Mouse (Mus musculus): ENCODE measurements around the gene Lmna.

Lmna gene

DNA sequence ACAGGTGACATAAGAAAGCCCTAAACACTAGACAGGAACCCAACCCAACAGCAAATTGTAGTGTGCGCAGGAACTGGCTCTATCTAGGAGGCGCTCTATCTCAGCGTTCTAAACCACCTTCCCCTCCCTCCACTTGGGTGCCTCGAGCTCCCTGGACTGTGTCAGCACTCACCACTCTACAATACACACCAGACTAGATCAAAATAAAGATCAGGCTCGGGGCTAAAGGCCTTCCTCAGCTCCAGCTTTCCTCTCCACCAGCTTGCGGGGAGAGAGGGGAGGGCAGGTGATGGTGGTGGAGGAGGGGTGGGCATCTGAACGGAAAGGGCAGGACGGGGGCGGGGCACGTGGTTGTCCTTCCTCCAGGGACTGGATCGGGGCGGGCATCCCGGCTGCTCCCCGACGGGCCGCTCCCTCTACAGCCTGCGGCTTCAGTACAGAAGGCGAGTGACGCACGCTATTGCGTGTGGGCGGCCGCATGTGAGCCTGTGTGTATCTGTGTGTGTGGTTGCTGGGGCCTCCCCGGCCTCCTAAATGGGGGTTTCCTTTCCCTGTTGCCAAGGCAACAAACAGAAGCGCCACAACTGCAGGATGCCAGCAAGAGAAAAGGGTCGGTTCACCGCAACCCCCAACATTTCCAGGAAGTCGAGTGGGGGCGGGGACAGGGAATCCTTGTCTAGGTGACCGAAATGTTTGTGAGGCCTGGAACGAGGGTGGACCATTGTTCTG, at the start of gene Lmna:
TSS of gene Lmna (minus strand) at position 265 of the 729 bp plus-strand sequence.
- peak; percentile 95 for DNase-seq (ENCODE audit: low read depth)

DNA sequence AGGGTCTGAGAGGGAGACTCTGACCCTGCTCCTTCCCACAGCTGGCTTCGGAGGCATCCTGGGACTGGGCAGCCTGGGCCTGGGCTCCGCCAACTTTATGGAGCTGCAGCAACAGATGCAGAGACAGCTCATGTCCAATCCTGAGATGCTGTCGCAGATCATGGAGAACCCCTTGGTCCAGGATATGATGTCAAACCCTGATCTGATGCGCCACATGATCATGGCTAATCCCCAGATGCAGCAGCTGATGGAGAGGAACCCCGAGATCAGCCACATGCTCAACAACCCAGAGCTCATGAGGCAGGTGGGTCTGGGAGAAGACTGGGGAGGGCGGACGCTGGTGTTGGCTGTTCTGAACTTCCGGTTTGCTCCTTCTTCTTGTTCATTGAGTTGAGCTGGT, 46.9 kb upstream of the Lmna start:
- no peak for DNase-seq (ENCODE audit: low read depth)

DNA sequence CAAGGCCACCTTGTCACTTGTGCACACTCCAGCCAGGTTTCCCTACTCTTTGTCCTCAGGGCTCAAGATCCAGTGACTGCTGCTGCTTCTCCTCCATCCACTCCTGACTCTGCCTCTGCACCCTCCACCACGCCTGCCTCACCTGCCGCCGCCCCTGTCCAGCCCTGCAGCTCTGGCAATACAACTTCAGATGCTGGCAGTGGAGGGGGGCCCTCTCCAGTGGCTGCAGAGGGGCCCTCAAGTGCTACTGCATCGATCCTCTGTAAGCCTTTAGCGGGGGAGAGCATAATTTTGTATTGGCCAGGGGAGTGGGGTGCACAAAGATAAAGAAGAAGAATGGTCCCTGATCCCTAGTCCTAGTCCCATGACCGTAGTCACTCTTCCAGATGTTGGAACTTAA, 46.0 kb upstream of the Lmna start:
- DNase-seq (ENCODE audit: low read depth), result no peak

DNA sequence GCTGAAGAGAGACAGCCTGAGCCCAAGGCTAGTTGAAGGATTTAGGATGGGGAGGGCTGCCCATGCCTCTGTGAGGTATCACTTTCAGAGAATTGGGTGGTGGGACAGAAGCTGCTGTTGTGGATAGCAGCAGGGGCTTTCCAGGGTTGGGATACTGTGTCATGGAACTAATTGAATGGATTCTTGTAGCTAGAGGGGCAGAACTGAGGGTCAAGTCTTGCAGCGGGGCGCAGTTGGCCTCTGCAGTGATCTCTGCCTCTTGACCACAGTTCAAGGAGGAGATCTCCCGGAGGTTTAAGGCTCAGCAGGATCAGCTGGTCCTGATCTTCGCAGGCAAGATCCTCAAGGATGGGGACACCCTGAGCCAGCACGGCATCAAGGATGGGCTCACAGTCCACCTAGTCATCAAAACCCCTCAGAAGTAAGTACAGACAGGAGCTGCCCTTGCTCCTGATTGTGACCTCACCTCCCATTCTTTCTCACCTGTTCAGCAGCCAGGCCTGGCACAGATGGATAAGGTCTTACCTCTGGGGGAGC, 45.4 kb upstream of the Lmna start:
- no peak for DNase-seq (ENCODE audit: low read depth)

DNA sequence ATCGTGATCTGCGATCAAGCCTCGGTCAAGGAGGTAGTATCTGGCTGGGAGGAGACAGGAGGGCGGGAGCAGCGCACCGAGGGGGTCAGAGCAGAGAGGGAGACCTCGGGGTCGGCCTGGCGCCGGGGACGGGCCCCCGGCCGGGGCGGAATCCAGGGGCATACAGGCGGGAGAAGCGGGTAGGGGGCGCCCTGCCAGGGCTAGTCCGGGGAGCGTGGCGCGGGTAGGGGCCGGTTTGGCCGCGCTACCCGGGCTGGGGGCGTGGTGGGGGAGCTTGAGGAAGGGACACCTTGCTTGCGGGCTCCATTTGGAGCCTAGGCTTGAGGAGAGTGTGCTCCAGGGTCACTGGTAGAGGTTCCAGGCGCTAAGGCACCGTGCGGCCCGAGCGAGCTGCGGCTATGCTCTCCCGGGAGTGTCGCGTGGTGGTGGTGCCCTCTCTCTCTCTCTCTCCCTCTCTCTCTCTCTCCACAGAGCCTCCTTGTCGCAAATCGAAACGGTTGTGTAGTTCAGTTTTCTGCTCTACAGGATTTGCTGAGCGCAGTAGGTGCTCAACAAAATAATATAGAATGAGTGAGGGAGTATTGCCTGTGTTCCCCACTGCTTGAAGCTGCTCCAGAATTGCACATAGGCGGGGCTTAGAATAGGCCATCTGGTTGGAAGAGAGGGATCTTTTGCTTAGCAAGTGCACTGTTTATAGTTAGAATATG, 44.3 kb upstream of the Lmna start:
- peak; percentile 62 for DNase-seq (ENCODE audit: low read depth)

DNA sequence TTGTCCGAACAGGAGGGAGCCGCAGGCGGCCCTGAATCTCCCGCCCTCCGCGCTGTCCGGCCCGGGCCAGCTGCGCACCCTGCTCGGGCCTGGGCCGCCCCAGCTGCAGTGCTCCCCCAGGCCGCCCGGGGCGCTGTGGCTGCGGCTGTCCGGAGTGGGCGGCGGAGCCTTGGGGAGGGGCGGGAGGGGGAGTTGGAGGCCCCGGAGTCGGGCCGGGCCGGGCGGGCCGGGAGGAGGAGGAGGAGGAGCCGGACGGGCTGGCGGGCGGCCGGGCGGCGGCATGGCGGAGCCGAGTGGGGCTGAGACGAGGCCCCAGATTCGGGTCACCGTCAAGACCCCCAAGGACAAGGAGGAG, 43.7 kb upstream of the Lmna start, which contains the start of gene Ubqln4:
TSS of gene Ubqln4 (plus strand) at position 234 of the 355 bp plus-strand sequence.
- peak; percentile 74 for DNase-seq (ENCODE audit: low read depth)

DNA sequence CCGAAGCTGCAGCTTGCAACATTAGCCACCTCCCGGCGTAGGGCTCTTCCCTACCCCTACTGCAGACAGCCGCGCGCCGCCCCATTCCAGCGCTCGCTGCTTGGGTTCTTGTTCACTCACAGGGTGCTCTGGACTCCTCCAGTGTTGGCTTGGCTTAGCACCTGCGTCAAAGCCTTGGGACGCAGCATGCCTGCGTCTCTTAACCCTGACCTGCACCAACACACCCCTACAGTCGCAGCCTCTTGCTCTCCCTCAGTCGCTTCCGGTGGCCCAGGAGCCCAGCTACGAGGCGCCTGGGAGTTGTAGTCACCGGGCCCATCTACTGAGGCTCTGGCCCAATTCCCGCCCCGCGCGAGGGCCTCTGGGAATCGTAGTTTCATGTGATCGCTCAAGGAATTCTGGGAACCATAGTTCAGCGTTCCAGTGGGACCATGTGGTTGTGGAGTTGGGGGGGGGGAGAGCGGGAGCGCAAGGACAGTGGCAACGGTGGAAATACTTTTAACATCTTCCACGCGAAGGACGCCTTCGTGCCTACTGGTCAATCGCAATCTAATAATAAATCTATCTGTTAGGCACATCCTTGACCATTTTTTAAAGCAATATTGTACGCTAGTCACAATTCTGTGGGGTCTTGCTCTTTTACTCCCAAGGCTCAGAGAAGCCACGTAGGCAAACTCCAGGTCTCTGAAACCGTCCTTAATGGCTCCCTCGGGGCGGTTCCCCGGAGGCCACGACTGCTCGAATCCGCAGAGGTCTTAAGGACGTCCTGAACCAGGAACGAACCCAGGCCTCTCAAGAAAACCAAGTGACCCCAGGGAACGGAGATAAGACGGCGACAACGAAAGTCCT, 43.1 kb upstream of the Lmna start, which contains the start of gene Lamtor2:
TSS of gene Lamtor2 (minus strand) at position 399 of the 849 bp plus-strand sequence.
- DNase-seq (ENCODE audit: low read depth), result peak; percentile 97

DNA sequence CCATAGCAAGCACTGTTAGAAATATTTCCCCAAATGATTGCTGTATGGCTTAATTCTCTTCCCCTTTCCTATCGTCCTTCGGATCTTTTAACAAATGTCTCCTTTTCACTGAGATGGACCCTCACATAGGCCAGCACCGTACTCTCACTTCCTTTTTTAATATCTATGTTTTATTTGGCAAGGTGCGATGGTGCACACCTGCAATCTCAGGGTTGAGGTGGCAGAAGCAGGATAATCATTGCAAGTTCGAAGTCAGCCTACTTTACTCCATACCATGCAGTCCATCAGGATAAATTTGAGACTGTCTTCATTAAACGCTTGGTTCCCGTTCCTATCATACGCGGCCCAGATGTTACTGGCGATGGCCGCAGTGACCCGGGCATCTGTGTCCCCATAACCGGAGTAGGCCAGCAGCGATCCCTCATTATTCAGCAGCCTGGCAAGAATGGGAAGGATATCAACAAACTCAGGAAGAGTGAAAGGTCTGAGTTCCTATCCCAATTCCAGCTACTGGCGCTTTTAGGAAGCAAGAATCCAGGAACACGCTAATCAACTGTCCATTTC, 42.4 kb upstream of the Lmna start:
- DNase-seq (ENCODE audit: low read depth), result no peak

DNA sequence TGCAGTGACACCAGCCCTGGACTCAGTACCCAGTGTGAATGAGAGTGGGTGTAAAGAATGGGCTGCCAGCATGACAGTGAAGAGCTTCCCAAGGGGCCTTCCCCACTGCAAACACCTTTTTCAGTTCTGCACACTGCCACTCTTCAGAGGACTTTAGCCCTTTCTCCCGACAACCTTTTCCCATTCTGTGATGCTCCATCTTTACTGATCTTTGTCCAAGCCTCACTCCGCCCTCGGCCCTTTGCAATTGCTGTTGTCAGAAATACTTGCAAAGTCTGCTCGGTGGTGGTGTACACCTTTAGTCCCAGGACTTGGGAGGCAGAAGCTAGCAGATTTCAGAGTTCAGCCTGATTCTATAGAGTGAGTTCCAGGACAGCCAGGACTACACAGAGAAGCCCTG, 41.8 kb upstream of the Lmna start:
- no peak for DNase-seq (ENCODE audit: low read depth)

DNA sequence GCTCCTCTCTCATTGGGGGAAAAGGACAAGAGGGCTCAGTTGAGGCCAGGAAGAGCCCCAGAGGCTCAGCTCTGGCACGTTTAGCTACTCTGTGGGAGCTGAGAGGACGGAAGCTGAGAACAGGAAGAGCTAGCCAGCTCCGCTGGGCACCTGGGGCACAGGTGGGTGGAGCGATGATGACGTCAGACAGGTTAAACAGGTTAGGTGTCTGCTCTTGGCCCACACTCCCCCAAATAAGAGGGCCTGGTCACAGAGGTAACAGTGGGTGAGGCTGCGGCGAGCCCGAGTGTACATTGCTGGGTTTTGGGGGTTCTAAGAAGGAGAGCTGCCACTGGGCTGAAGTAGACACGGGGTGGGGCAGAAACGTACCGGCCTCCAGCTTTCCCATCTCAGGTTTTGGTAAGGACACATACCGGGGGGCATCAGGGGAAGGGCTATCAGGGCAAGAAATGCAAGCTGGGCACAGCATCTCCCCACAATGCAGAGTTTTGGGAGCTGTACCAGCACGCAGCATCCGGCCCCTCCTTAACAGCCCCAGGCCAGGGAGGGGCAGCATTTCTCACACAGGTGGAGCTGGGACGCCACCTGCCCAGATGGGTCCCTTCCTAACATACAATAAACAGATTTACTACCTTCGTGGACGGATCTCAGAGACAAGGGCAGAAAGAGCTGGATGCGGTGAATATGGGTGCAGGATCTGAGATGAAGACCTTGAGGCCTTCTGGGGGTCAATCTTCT, 38.6 kb upstream of the Lmna start, which contains the start of gene Rab25:
TSS of gene Rab25 (minus strand) at position 121 of the 738 bp plus-strand sequence.
- no peak for DNase-seq (ENCODE audit: low read depth)

DNA sequence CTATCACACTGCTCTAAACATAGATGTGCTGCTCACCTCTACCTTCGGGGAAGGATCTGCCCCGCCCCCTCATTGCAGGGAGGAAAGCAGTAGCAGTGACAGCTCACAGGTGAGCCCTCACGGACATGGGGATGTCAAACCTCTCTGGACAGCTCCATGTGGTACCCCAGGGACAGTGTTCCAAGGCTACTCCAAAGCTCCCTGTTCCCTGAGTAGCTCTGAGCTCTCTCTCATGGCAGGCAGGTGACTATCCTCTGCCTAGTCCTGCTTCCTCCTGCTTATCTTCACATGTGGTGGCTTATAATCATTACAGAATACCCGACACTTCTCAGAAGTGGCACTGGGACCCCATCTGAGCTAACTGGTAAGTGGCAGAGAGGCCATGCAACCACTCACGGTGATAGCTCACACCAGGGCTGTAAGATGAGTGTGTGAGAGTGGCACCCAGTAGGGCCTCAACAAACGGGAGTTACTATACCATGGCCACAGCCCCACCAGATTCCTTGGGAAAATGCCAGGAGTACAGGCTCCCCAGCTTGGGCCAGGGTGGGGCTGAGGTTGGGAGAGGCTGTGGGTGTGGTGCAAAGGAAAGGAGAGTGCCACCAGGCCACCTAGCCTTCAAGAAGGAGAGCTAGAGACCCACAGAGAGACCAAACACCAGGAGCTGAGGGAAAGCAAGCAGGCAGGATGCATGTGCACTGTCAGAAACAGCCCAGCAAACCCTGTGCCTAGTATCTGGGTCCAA, 37.1 kb upstream of the Lmna start:
- DNase-seq (ENCODE audit: low read depth), result no peak

DNA sequence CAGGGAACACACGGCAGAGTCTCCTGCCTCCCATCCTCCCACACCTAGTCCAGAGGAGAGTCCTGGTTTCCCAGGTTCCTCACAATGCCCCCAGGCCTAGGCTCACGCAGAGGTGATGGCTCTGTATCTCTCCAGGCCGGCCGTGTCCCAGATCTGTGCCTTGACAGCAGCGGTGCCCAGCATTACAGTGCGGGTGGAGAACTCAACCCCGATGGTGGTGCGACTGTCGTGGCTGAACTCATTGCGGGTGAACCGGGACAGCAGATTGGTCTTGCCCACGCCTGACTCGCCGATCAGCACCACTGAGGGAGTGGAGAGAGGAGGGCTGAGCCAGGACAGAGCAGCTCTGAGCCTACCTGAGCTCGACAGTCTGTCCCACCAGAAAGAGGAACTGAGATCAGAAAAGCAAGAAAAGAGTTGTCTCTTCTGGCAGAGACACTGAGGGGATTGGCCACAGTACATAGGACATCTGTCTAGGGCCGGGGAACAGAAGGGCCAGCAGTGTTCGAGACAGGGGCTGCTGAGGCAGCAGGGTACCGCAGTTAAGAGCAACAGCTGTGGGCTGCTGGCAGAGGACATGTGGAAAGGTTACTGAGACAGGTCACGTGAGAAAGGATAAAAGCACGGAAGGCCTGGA, 35.3 kb upstream of the Lmna start:
- no peak for DNase-seq (ENCODE audit: low read depth)

DNA sequence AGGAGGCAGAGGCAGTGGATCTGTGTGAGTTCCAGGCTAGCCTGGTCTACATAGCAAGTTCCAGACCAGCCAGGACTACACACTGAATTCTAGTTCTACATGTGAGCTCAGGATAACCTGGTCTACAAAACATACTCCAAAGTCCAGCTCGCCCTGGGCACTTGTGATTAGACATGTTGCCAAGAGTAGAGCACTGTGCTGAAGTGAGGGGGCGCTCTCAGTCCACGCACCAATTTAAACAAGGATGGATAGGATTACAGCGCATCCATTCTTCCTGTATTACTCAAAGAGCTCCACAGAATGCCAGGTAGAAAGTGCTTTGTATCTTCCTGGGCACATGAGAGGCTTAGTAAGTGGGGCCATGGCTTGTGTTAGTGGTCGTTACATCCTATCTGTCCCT, 34.8 kb upstream of the Lmna start:
- no peak for DNase-seq (ENCODE audit: low read depth)

DNA sequence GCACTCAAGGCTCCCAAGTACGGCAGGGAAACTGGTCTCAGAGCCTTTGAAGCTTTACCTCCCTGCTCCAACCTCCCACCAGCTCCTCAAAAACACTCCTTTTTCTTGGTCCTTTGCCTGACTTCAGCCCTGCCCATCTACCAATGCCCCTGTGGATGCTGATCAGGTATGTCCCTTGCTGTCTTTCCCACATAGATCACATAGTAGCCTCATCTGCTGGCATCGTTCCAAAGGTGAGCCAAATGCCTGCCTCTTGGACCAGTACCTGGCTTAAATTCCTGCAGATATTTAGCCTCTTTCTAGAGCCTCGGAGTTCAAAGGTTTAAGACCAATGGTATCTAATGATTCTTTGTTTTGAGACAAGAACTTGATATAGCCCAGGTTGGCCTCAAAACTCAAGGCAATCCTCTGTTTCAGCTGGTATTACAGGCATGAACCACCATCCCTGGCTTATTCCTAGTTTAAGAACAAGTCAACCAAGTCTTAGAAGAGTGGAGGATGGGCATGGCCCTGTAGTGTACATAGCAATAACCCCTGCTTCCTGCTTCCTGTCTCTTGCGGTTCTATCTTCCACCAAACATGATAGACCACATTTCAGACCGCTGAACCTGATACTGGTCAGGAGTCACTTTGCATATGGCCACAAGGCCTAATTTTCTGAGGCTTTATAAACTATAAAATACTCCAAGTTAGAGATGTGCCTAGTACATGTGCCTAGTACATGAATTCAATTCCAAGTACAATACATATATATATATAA, 34.1 kb upstream of the Lmna start:
- no peak for DNase-seq (ENCODE audit: low read depth)

DNA sequence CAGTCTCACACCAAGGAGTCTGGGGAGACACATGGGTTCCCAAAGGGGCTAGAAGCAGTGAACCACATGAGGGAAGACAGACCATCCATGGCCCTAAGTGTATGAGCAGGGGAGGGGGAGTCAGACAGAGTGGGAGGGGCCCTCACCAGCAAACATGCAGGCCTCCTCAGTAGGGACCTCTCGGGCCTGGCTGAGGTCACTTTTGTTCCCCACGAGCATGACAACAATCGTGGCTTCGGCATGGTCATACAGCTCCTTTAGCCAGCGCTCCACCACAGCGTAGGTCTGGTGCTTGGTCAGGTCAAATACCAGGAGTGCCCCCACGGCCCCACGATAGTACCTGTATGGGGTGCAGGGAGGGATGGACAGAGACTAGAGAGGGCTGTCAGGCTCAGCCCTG, 33.4 kb upstream of the Lmna start:
- no peak for DNase-seq (ENCODE audit: low read depth)

DNA sequence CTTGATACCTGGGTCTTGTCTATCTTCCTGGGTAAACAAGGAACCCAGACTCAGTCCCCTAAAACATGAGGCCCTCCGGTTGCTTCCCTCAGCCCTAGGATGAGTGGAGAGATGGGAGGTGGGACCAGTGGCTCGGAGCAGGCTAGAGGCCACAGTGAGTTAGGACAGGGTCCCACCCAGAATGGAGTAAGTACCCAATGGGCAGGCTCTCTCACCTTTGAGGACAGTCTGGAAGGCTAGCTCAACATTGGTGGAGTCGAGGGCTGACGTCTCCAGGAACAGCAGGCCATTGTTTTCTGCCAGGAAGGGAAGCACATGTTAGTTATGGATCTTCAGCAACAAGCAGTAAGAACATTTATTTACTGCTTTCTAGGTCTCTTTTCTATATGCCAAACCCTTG, 32.7 kb upstream of the Lmna start:
- DNase-seq (ENCODE audit: low read depth), result no peak

DNA sequence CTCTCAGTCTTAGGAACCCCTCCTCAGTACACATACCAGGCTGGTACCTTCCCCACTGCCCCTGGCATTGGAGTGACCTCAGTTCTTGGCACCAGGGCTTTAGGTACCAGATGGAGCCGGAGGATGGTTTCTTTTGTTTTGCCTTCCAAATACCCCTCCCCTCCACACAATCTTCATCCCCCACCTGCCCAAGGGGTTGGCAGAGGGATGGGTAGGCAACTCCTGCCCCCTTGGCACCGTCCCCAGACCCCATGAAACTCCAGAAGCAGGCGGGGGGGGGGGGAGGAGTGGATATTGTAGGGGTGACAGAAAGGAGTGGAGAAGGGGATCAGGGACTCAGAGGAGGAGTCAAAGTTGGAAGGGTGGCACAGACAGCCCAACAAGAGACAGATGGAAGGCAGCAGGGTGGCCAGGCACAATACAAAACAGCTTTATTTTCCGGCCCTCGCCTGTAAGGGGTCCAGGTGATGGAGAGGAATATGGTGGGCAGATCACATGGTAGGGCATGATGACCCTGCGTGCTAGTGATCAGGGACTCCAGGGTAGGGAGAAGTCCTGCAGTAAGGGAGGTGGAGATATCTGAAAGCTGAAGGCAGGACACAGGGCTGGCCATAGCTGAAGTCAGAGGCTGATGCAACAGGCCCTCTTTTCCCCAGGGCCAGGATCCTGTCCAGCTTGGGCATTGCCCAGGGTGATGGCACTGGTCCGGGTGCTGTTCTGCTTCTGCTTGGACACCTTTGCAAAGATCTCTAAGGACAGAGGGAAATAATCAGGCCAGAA, 32.1 kb upstream of the Lmna start:
- DNase-seq (ENCODE audit: low read depth), result no peak

DNA sequence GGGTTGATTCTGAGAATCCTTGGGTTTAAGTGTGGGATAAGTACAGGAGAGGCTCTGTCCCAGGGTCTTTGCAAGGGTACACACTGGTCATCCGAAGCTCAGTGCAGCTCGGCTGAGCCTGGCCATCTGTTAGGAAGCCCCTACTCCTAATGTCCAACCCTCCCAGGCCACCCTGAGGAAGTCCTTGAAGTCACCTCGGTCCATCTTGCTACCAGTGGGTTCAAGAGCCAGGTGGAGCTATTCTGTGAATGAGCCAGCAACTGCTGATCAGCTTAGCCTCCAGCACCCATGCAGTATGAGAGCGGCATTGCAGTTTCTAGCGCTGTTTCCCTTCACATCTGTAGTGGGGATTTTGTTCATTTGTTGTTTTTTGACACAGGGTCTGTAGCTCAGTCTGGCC, 30.3 kb upstream of the Lmna start:
- DNase-seq (ENCODE audit: low read depth), result no peak

DNA sequence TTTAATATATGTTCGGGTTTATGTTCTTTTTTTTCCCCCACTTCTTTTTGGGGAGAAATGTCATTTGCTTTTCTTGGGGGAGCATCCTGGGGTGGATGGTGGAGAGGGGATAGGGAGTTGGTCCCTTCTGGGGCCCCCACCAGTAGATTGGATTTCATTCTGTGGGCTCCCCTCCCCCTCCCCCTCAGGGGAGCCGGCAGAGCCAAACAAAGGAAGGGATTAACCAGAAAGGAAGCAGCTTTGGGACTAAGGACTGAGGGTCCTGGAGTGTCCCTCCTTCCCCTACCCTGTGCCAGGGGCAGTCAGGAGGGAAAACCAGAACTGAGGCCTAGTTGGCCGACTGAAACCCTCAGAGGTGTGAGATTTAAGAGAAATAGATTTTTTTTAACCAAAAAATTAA, 29.6 kb upstream of the Lmna start:
- no peak for DNase-seq (ENCODE audit: low read depth)
